ENCODE assay signal across 10 mouse cellular contexts in the genomic region with DNA sequence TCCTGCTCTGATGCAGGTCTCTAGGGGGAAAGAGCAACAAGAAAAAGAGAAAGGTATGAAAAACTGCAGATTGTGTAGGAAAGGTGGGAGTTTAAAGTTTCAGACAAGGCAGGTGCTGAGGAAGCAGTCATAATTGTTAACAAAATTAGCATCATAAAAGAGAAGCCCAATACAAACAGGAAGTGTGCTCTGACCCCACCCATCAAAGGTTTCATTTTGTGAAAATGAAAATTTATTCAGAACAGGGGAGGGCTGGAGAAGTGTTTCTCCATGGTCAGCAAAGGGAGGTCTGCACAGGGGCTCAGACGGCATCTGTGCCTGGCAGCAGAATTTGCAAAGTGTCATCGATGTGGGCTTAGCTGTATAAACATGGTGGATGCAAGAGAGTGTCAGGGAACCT.
"Had no signal": no experiment of that assay in that cellular context is flagged by ENCODE, and none has a peak within 500 bp of the region (broad histone marks: within the 10 kb centered on the region; RNA-seq: fewer than 3 reads in every experiment).

No protein-coding gene starts in this region.

- ATAC-seq: liver, embryonic 12.5 days; midbrain, embryonic 15.5 days had no signal

- DNase-seq: kidney, adult 2 months; kidney, postnatal 25 days; layer of hippocampus, adult 9-11 months; liver; lung, adult 18-20 months; lung, postnatal 10 days; lung, postnatal 36 days; thymus, postnatal 36 days had no signal
